Mouse (Mus musculus): ENCODE measurements around the gene Aqp1. TPM values are rescaled to one million over a fixed set of nuclear protein-coding genes. Genes with fewer than 3 reads are reported as not detected.

Aqp1 gene
- total and polyA plus RNA-seq, 3 experiments, result not detected

GRCm38 (mm10) chr6:55318597-55318996 lies 17.6 kb upstream of the Aqp1 start:
- Histone ChIP-seq H3K9ac (ENCODE audit: insufficient read depth, low read depth) (no peak overlapping the region), H3K4me2 (ENCODE audit: insufficient read depth, low read depth, poor library complexity, severe bottlenecking) (no peak overlapping the region), H3K9me3 (replicated peaks; ENCODE audit: low read length) (no peaks in the 10 kb centered on the region), H3K36me3 (replicated peaks in 1 of 2; ENCODE audit: control insufficient read depth in 1 of 2, insufficient read depth in 1 of 2, low read length in 1 of 2) (no peaks in the 10 kb centered on the region), H3K27me3 (replicated peaks) (peaks cover 89% of the 10 kb centered on the region), H3K4me1 (ENCODE audit: control insufficient read depth in 1 of 2, insufficient read depth in 2 of 2) (no peaks in the 10 kb centered on the region), H3K4me3 (replicated peaks in 1 of 3; ENCODE audit: low read depth in 2 of 3, low read length in 2 of 3, poor library complexity in 1 of 3) (no peak overlapping the region), H3K27ac (ENCODE audit: insufficient read depth, low read depth) (no peak overlapping the region), H3K79me2 (replicated peaks; ENCODE audit: control insufficient read depth, extremely low read depth, insufficient read depth, poor library complexity, severe bottlenecking) (no peaks in the 10 kb centered on the region)
- TF ChIP-seq ETS1 (conservative IDR thresholded peaks at IDR 0.05; ENCODE audit: low read depth, low read length), result no peak
- no peak for DNase-seq (ENCODE audit: extremely low read depth)
- dilution Hi-C loops (cut with MboI; ENCODE audit: extremely low pct_ligation_motif_present, extremely low pct_unique_long_range_greater_than_20kb, low sequenced_read_pairs), result no loop called here
- in situ Hi-C loops (cut with MboI; ENCODE audit: low pct_ligation_motif_present, low pct_unique_long_range_greater_than_20kb, low sequenced_read_pairs), result no loop called here

- H3K4me3 ChIP-seq (replicated peaks in 1 of 3; ENCODE audit: low read depth in 2 of 3, low read length in 2 of 3, poor library complexity in 1 of 3), result no peak overlapping the region
- H3K4me2 ChIP-seq (ENCODE audit: insufficient read depth, low read depth, poor library complexity, severe bottlenecking), result no peak overlapping the region
- H3K79me2 ChIP-seq (replicated peaks; ENCODE audit: control insufficient read depth, extremely low read depth, insufficient read depth, poor library complexity, severe bottlenecking), result no peaks in the 10 kb centered on the region
- DNase-seq (ENCODE audit: extremely low read depth), result no peak
- no peaks in the 10 kb centered on the region for H3K4me1 ChIP-seq (ENCODE audit: control insufficient read depth in 1 of 2, insufficient read depth in 2 of 2)
- no peaks in the 10 kb centered on the region for H3K36me3 ChIP-seq (replicated peaks in 1 of 2; ENCODE audit: control insufficient read depth in 1 of 2, insufficient read depth in 1 of 2, low read length in 1 of 2)
- H3K9ac ChIP-seq (ENCODE audit: insufficient read depth, low read depth), result no peak overlapping the region
- TF ChIP-seq EP300 (IDR thresholded peaks at IDR 0.05; ENCODE audit: low read length) (no peak), NRF1 (IDR thresholded peaks at IDR 0.05; ENCODE audit: low read depth, low read length) (no peak), MAFK (IDR thresholded peaks at IDR 0.05; ENCODE audit: insufficient replicate concordance, low read length) (no peak), TBP (conservative IDR thresholded peaks at IDR 0.05; ENCODE audit: low read depth, low read length) (no peak), JUN (IDR thresholded peaks at IDR 0.05; ENCODE audit: insufficient read depth, low read depth, low read length) (no peak), POLR2A (IDR thresholded peaks at IDR 0.05; ENCODE audit: low read depth, low read length) (no peak), USF2 (conservative IDR thresholded peaks at IDR 0.05; ENCODE audit: low read depth, low read length) (no peak), CHD1 (IDR thresholded peaks at IDR 0.05; ENCODE audit: low read depth, low read length) (no peak), GABPA (IDR thresholded peaks at IDR 0.05; ENCODE audit: insufficient replicate concordance, low read depth, low read length) (no peak), IRF4 (IDR thresholded peaks at IDR 0.05; ENCODE audit: low read depth, low read length) (no peak), MEF2A (IDR thresholded peaks at IDR 0.05; ENCODE audit: borderline replicate concordance, low read depth, low read length) (no peak), PAX5 (IDR thresholded peaks at IDR 0.05; ENCODE audit: low read length) (no peak)
- H3K27me3 ChIP-seq (replicated peaks), result peaks cover 89% of the 10 kb centered on the region
- dilution Hi-C loops (cut with MboI; ENCODE audit: extremely low pct_ligation_motif_present, extremely low pct_unique_long_range_greater_than_20kb, low sequenced_read_pairs), result no loop called here
- in situ Hi-C loops (cut with MboI; ENCODE audit: low pct_ligation_motif_present, low pct_unique_long_range_greater_than_20kb, low sequenced_read_pairs), result no loop called here
- no peak overlapping the region for H3K27ac ChIP-seq (ENCODE audit: insufficient read depth, low read depth)
- no peaks in the 10 kb centered on the region for H3K9me3 ChIP-seq (replicated peaks; ENCODE audit: low read length)
Observed at GRCm38 (mm10) chr6:55319585-55320551, 16.4 kb upstream of the Aqp1 start.

All from CH12.LX (cell line).